ENCODE assay signal across 29 mouse cellular contexts in genomic region chr5:37362618-37363017, GRCm38 (mm10). TPM values are rescaled to one million over a fixed set of nuclear protein-coding genes. Genes with fewer than 3 reads are reported as not detected.
"Had no signal": no experiment of that assay in that cellular context is flagged by ENCODE, and none has a peak within 500 bp of the region (broad histone marks: within the 10 kb centered on the region; RNA-seq: fewer than 3 reads in every experiment).

No protein-coding gene starts in this region.

- DNase-seq: cerebellum, adult 2 months; cerebellum, adult 8-10 months; cerebellum, adult 9-10 months; cerebellum, adult 9-11 months; cerebellum, postnatal 10 days; cerebellum, postnatal 14 days; cerebellum, postnatal 25 days; cerebellum, postnatal 36 days; embryo, embryonic 11 days; forebrain, postnatal 0 days; gastrocnemius, adult 2 months; gastrocnemius, postnatal 10 days; gastrocnemius, postnatal 14 days; gastrocnemius, postnatal 25 days; gastrocnemius, postnatal 36 days; heart, adult 18-20 months had no signal

- H3K27ac ChIP-seq: embryonic facial prominence, embryonic 10.5 days; embryonic facial prominence, embryonic 12.5 days; embryonic facial prominence, embryonic 13.5 days; embryonic facial prominence, embryonic 15.5 days; forebrain, embryonic 10.5 days; forebrain, embryonic 12.5 days; forebrain, embryonic 13.5 days; forebrain, embryonic 15.5 days; gastrocnemius, adult 2 months had no signal

- H3K4me3 ChIP-seq: embryonic facial prominence, embryonic 10.5 days; embryonic facial prominence, embryonic 12.5 days; embryonic facial prominence, embryonic 13.5 days; embryonic facial prominence, embryonic 15.5 days; erythroblast, embryonic 14.5 days; forebrain, embryonic 10.5 days; forebrain, embryonic 12.5 days; forebrain, embryonic 13.5 days; forebrain, embryonic 15.5 days; gastrocnemius, adult 2 months had no signal

- H3K9me3 ChIP-seq: embryonic facial prominence, embryonic 10.5 days; embryonic facial prominence, embryonic 12.5 days; embryonic facial prominence, embryonic 13.5 days; embryonic facial prominence, embryonic 15.5 days; forebrain, embryonic 10.5 days; forebrain, embryonic 12.5 days; forebrain, embryonic 13.5 days; forebrain, embryonic 15.5 days had no signal

- H3K9ac ChIP-seq: embryonic facial prominence, embryonic 12.5 days; embryonic facial prominence, embryonic 13.5 days; embryonic facial prominence, embryonic 15.5 days; forebrain, embryonic 12.5 days; forebrain, embryonic 13.5 days; forebrain, embryonic 15.5 days; forebrain, postnatal 0 days had no signal

- H3K27me3 ChIP-seq: embryonic facial prominence, embryonic 12.5 days; embryonic facial prominence, embryonic 13.5 days; embryonic facial prominence, embryonic 15.5 days; forebrain, embryonic 12.5 days; forebrain, embryonic 13.5 days; forebrain, embryonic 15.5 days had no signal

- H3K36me3 ChIP-seq: forebrain, embryonic 15.5 days had no signal

- ATAC-seq: forebrain, embryonic 13.5 days; forebrain, embryonic 14.5 days; forebrain, embryonic 15.5 days; forebrain, embryonic 16.5 days; forebrain, postnatal 0 days had no signal

- H3K4me1 ChIP-seq: embryonic facial prominence, embryonic 10.5 days; forebrain, embryonic 10.5 days; forebrain, embryonic 12.5 days had no signal

- H3K4me2 ChIP-seq: embryonic facial prominence, embryonic 12.5 days; embryonic facial prominence, embryonic 13.5 days; embryonic facial prominence, embryonic 15.5 days; forebrain, embryonic 12.5 days; forebrain, embryonic 13.5 days; forebrain, embryonic 15.5 days had no signal

RNA-seq across cellular contexts. Expression of gene Evc2, which starts 24.3 kb away (rescaled TPM):
- total RNA-seq: granulocyte monocyte progenitor cell, adult 5-6 weeks had no signal
- polyA plus RNA-seq: erythroblast, embryonic 14.5 days had no signal

RNA-seq across cellular contexts. Expression of gene Evc, which starts 25.9 kb away (rescaled TPM):
- total RNA-seq: common myeloid progenitor, adult 5-6 weeks; granulocyte monocyte progenitor cell, adult 5-6 weeks had no signal
